Mouse (Mus musculus) urinary bladder, postnatal 4 days (tissue): ENCODE measurements around the gene Lsm2.
A peak's percentile ranks its signal among the peaks of the same experiment; 100 is the strongest.
"Not testable (repeated sequence)": the region's sequence is repeated elsewhere in the genome, so short reads cannot be mapped to it uniquely, and the experiment has no call there.

Experiments
- DNase-seq, 2 experiments: peaks; one replicate each; pipeline ENCODE4 v3.0.0; 2021 to 2022; ENCODE audit warnings: low spot score in 2 of 2

The Lsm2 gene

DNA sequence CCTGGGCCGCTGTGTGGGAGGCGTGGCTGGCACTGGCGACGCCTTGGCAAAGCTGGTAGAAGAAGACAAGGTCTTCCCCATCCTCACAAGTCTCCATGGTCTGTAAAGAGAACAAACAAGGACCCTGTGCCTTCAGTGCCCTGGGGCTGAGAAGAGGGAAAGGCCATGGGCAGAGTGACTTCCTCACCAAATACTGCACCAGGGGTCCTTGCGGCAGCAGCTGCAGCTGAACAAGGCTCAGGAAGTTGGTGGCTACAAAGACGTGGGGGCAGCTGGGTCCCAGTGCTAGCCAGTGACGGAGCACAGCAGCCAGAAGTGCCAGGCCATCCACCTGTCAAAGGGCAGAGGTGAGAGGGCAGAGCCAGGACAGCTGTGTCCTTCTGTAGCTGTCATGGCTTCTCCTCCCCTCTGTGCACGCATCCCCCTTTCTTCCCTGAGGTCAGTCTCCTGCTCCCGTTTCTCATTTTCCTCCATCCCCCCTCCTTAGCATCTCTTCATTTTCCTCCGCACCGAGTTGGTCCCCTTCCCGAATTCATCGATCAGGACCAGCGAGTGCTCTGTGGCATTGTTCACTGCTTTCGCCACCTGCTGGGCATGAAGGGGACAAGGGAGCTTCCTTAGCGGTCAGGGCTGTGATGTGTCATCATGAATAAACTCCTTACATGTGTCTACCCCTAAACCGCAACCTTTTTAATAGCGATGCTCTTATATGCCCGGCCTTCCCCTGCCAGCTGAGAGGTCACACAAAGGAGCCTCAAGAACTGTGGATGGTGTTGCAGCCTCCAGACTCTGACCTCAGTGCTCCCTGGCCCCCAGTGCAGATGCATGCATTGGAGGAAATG lies 48.2 kb downstream of the Lsm2 start:
- DNase-seq: peak in 1 of 2 experiments; percentile 17

DNA sequence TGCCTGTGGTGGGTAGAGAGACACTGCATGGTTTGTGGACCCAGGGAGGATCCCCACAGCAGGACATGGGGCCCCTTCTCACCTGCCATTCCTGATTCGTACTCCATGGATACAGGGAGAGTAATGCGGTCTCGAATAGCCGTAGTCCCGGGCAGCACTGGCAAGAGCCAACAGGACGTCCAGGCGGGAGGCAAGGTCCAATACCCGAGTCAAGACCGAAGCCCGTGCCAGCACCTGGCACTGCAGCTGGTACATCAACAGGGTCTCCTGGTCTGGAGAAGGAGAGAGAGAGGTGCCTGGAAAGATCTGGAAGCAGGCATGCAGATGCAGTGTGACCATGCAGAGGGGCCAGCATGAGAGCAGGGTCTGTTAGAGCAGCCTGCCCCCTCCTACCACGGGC lies 49.6 kb downstream of the Lsm2 start:
- DNase-seq: no peak

DNA sequence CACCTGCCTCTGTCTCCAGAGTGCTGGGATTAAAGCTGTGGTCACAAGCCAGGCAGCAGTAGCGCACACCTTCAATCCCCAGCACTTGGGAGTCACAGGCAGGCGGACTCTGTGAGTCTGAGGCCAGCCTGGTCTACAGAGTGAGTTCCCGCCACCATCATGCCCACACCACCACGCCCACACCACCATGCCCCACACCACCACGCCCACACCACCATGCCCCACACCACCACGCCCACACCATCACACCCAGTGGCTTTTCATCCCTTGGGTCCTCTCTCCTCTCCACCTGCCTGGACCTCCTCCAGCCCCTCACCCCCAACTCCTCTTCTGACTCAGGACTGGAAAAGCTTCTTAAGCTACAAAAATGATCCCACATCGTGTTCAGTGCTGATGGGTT lies 50.2 kb downstream of the Lsm2 start:
- DNase-seq: no peak

DNA sequence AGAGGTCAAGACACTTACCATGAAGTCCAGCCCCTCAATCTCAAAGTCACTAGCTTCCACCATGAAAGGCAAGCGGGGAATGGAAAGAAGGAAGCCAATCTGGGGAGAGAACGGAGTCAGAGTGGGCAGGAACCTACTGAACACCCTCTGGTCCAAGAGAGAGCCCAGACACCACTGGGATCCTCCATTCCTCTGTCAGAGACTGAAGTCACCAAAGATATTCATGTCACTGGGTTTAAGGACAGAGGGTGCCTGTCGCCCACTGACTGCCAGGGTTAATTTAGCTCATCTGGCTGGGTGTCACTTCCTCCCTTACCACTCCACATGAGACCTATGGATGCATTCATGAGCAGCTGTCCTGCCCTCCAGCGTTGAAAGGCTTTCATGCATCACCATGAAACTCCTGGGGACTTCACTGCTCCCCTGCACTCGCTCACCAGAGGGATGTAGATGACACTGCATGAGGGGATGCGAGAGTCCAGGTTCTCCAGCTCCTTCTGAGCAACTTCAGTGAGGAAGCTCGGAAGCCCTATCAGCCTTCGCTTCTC lies 50.7 kb downstream of the Lsm2 start:
- no peak for DNase-seq

DNA sequence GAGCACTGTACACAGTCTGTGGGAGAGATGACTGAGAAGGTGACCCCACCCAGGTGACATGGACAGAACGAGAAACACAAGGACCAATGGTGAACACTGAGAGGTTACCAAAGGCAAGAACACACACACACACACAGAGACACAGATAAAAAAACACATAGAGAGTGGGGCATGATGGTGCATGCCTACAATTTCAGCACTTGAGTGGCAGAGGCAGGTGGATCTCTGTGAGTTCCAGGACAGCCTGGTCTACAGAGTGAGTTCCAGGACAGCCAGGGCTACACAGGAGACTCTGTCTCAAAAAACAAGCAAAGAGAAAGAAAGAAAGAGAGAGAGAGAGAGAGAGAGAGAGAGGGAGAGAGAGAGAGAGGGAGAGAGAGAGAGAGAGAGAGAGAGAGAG lies 52.0 kb downstream of the Lsm2 start:
- not testable (repeated sequence) for DNase-seq

DNA sequence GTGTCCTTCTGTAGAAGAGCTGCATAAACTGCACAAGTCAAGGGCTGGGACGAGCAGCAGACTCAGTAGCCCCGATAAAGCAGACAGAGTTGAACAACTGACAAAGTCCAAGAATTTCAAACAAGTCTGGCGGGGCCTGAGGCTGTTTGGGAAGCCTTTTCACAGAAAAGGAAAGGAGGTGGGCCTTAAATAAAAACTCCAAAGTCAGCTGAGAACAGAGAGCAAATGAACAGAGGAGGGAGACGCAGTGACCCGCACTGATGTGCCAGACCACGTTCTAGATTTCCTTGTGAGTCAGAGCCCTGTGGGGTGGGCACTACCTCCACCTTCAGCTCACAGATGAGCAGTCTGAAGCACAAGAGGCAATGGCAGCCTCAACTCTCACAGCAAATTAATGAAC lies 53.2 kb downstream of the Lsm2 start:
- DNase-seq: no peak
